Mouse (Mus musculus) midbrain, embryonic 12.5 days (tissue): ENCODE measurements around the gene Atg9b. TPM values are rescaled to one million over a fixed set of nuclear protein-coding genes. Genes with fewer than 3 reads are reported as not detected.
A peak's percentile ranks its signal among the peaks of the same experiment; 100 is the strongest.

Experiments used
- ATAC-seq: fragments of 200-750 bp; cut with Nextera tagmentation; 2 replicates; pipeline ENCODE4 v1.8.0; 2017; ENCODE audit warnings: low read depth, moderate TSS enrichment, moderate library complexity; ENCODE audit not compliant: low FRiP score
- H3K27ac ChIP-seq: fragments of 300-500 bp; sonication (generic); replicated peaks from 2 replicates; pipeline ENCODE4 v1.5.1; 2016; ENCODE audit warnings: mild to moderate bottlenecking
- H3K27me3 ChIP-seq: fragments of 300-500 bp; sonication (generic); 2 replicates; pipeline ENCODE4 v1.6.1; 2016; ENCODE audit warnings: mild to moderate bottlenecking
- H3K36me3 ChIP-seq: fragments of 300-500 bp; sonication (generic); 2 replicates; pipeline ENCODE4 v1.6.1; 2016
- H3K4me1 ChIP-seq: fragments of 300-500 bp; sonication (generic); 2 replicates; pipeline ENCODE4 v1.6.1; 2016
- H3K4me2 ChIP-seq: fragments of 300-500 bp; sonication (generic); replicated peaks from 2 replicates; pipeline ENCODE4 v1.6.1; 2016; ENCODE audit warnings: mild to moderate bottlenecking, moderate library complexity
- H3K4me3 ChIP-seq: fragments of 300-500 bp; sonication (generic); 2 replicates; pipeline ENCODE4 v1.5.1; 2016; ENCODE audit warnings: mild to moderate bottlenecking
- H3K9ac ChIP-seq: fragments of 300-500 bp; sonication (generic); replicated peaks from 2 replicates; pipeline ENCODE4 v1.6.1; 2016; ENCODE audit warnings: mild to moderate bottlenecking, moderate library complexity
- H3K9me3 ChIP-seq: fragments of 300-500 bp; sonication (generic); 2 replicates; pipeline ENCODE4 v1.6.1; 2016; ENCODE audit warnings: mild to moderate bottlenecking
- WGBS: fragments of 180-500 bp; shearing (Covaris S2); methylation state at CpG from one replicate; pipeline ENCODE4 v1.1.7; 2016; 5-methylcytosine and 5-hydroxymethylcytosine counted together
- polyA plus RNA-seq: library from polyadenylated mRNA; unstranded; fragments of >200 nt; fragmentation: Nextera tagmentation; extraction: Ambion mirVana; gene quantifications from 2 replicates; pipeline ENCODE4 v1.2.1, GENCODE M21; 2016

Atg9b gene
- polyA plus RNA-seq, 1 experiment from 2014 or later: 0.46 TPM

DNA sequence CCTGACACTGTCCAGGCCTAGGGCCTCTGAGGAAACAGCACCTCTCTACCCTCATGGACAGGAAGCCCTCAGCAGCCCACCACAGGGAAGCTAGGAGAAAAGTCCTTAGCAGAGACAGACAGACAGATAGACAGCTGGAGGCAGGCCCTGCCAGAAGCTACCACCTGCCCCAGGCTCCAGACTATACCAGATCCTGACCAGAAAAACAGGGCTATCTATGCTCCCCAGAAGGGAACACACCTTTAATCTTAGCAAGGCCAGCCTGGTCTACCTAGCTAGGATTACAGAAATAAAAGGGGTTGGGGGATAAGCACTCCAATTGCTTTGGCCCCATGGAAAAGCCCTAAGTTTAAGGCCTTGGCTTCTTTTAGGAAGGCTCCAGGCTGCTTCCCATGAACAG, 48.6 kb downstream of the Atg9b start:
- Histone ChIP-seq H3K4me3 (no peak overlapping the region), H3K9me3 (no peaks in the 10 kb centered on the region), H3K9ac (no peak overlapping the region), H3K27ac (peak overlapping the region; percentile 95), H3K36me3 (0 out of 2 replicates have a peak, but pooled peaks cover 4% of the 10 kb centered on the region), H3K4me2 (no peak overlapping the region; the same call in 1 of the 2 replicates), H3K4me1 (peaks cover 54% of the 10 kb centered on the region), H3K27me3 (peaks cover 23% of the 10 kb centered on the region)
- ATAC-seq: no peak

DNA sequence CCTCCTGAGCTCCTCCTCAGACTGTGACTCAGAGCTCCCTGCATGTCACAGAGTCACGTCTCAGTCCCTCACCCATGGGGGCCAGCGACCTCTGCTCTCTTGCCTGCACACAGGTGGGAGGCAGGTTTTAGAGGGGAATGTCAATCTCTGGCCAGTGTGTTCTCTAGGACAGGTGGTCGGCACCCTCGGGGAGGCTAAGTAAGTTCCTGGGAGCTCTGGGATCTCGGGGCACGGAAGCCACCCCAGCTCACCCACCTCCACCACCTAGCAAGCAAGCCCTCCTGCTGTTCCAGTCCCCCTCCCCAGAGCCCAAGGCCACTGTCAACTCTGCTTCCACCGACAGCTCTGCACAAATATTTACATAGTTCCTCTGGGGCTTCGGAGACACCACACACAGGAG, 49.0 kb downstream of the Atg9b start:
- H3K27me3 ChIP-seq: peaks cover 22% of the 10 kb centered on the region
- no peak for ATAC-seq
- peaks cover 52% of the 10 kb centered on the region for H3K4me1 ChIP-seq
- no peak overlapping the region for H3K9ac ChIP-seq
- H3K36me3 ChIP-seq: 0 out of 2 replicates have a peak, but pooled peaks cover 4% of the 10 kb centered on the region
- H3K4me2 ChIP-seq: no peak overlapping the region
- H3K9me3 ChIP-seq: no peaks in the 10 kb centered on the region
- 50% methylated on average over 8 of the region's 8 CpGs for WGBS
- H3K4me3 ChIP-seq: no peak overlapping the region
- peak overlapping the region; percentile 95 for H3K27ac ChIP-seq

DNA sequence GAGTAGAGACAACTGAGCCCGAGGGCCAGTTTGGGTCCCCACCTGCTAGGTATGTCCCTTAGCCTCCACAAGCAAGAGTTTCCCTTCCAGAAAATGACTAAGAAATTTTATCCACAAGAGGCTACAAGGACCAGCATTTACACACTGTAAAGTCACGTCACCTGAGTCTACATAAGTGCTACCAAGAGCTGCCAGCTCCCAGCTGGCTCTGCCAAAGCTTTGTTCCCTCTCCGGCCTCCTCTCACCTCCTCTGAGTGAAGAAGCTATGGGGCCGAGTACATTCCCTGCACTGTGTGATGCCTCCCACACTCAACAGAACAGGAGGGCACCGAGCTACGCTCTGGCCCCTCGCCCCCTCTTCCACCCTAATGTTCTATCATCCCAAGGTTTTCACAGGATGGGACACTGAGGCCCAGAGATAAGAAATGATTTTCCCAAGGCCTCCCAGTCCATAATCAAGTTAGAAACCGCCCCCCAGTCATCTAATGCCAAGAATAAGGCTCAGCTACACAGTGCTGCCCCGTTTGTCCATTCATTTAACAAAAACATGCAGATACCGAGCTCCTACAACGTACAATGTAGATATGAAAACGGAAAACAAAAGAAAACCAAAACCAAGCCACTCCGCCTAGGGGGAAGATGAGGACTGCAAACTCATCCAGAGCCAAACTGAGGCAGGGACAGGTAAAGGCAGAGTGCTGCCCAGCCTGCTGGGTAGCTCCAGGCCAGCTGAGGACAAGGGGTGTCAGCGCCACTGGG, 49.6 kb downstream of the Atg9b start:
- peaks cover 54% of the 10 kb centered on the region for H3K4me1 ChIP-seq
- no peak overlapping the region for H3K4me3 ChIP-seq

DNA sequence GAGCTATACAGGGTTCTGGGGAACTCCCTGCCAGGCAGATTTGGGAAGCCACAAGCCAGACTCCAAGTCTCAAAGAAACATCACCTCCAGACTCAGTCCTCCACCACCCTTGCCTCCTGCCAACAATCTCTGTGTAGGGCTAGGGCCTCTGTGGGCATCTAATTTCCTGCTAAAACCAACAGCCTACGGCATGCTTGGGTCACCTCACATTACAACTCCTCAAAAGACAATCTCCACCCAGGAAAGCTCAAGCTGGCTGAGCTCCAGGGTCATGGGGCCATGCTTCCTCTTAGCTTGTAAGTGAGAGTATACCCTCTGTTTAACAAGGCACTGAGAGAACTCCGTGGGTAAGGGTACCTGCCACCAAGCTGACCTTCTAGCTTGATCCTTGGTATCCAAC, 54.1 kb downstream of the Atg9b start:
- Histone ChIP-seq H3K4me2 (no peak overlapping the region), H3K27me3 (no peaks in the 10 kb centered on the region), H3K4me3 (no peak overlapping the region), H3K9me3 (no peaks in the 10 kb centered on the region), H3K9ac (no peak overlapping the region), H3K4me1 (peaks cover 41% of the 10 kb centered on the region), H3K27ac (peak overlapping the region; percentile 52; the same call in 1 of the 2 replicates), H3K36me3 (no peaks in the 10 kb centered on the region)
- 81% methylated on average over 2 of the region's 2 CpGs for WGBS
- no peak for ATAC-seq

More for the DNA sequence above, 49.6 kb downstream of the Atg9b start:
- no peak overlapping the region for H3K9ac ChIP-seq
- H3K27me3 ChIP-seq: peaks cover 16% of the 10 kb centered on the region
- ATAC-seq: no peak
- 80% methylated on average over 14 of the region's 14 CpGs for WGBS
- H3K4me2 ChIP-seq: no peak overlapping the region
- 0 out of 2 replicates have a peak, but pooled peaks cover 4% of the 10 kb centered on the region for H3K36me3 ChIP-seq
- peak overlapping the region; percentile 95 for H3K27ac ChIP-seq
- H3K9me3 ChIP-seq: no peaks in the 10 kb centered on the region

DNA sequence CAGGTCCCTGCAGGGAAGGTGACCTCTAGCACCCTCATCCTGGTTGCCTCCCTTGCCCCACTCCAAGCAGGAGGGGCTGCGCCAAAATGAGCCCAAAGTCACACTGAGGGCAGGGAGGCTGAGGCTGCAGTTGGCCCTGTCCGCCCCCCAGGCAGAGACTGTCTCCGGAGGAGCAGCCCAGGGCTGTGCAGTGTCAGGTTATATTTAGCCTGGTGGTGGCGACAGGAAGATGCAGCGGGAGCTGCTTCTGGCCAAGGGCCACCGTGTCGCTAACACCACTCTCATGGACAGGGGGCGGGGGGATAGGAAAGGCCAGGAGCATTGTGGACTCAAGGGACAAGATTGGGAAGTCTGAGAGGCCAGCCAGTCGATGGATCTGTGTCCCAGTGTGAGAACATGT, 54.6 kb downstream of the Atg9b start:
- H3K27ac ChIP-seq: peak overlapping the region; percentile 52; the same call in 1 of the 2 replicates
- H3K4me2 ChIP-seq: no peak overlapping the region
- H3K9ac ChIP-seq: 0 out of 2 replicates have a peak overlapping the region, but pooled peaks have one; percentile 24
- H3K4me3 ChIP-seq: no peak overlapping the region
- ATAC-seq: 0 out of 2 replicates have a peak, but pooled peaks have one; percentile 7
- no peaks in the 10 kb centered on the region for H3K36me3 ChIP-seq
- peaks cover 37% of the 10 kb centered on the region for H3K4me1 ChIP-seq
- no peaks in the 10 kb centered on the region for H3K9me3 ChIP-seq
- WGBS: 31% methylated on average over 9 of the region's 9 CpGs
- no peaks in the 10 kb centered on the region for H3K27me3 ChIP-seq

DNA sequence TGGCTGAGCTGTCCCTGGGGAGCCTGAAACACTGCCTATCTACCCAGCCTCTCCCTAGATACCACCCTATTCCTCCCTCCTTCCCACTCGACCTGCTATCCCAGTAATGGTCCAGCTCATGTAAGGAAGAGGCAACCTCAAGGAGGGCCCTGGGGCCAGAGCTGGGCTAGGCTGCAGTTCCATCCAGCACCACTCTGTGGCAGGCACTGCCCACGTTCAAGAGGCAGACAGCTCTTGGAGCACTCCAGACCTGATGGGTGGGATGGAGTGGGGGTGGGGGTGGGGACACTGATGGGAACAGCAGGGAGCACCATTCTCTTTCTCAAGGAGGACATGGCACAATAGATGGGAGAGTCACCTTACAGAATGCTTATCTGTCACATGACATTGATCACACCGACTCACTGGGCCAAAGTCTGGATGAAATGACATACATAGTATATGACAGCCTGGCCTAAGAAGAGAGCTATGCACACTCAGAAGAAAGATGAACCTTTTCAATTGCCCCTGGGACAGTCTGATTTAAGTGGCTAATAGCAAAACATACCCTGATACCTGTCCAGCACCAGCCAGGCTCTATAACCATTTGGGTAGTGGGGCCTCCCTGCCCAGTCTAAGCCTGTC, 55.9 kb downstream of the Atg9b start:
- H3K9ac ChIP-seq: no peak overlapping the region
- no peak overlapping the region for H3K4me2 ChIP-seq
- H3K4me3 ChIP-seq: no peak overlapping the region
- H3K4me1 ChIP-seq: peaks cover 25% of the 10 kb centered on the region
- H3K36me3 ChIP-seq: peaks cover 10% of the 10 kb centered on the region
- 18% methylated on average over 3 of the region's 3 CpGs for WGBS
- H3K9me3 ChIP-seq: no peaks in the 10 kb centered on the region
- H3K27ac ChIP-seq: peak overlapping the region; percentile 52; the same call in 1 of the 2 replicates
- peak; percentile 81 for ATAC-seq
- H3K27me3 ChIP-seq: no peaks in the 10 kb centered on the region

DNA sequence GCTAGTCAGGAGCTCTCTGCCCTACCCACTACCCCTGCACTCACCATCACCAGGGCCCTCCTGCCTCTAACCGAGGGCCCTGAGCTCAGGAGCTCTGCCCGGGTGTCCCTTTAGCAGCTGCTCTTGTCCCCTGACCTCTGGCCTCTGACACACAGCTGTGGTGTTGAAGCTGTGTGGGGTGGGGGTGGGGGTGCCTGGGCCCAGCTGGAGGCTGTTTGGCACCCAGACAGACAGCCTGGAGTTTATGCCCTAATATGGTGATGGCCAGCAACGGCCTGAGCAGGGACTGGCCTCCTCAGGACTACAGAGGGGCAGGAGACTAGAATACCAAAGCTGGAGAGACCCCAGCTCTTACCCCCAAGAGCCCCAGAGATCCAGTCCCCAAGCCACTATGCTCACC, 57.2 kb downstream of the Atg9b start:
- no peak for ATAC-seq
- WGBS: 51% methylated on average over 3 of the region's 3 CpGs
- Histone ChIP-seq H3K27me3 (no peaks in the 10 kb centered on the region), H3K4me1 (peaks cover 30% of the 10 kb centered on the region), H3K9ac (no peak overlapping the region), H3K27ac (no peak overlapping the region), H3K4me2 (no peak overlapping the region), H3K36me3 (peaks cover 12% of the 10 kb centered on the region), H3K4me3 (no peak overlapping the region), H3K9me3 (no peaks in the 10 kb centered on the region)

Other genes with a start within 250 kb of the Atg9b start
- gene Nupl2, start 227.2 kb downstream of the Atg9b start, polyA plus RNA-seq: 20.3 and 21.6 TPM in 2 replicates
- gene Kcnh2, start 40.5 kb downstream of the Atg9b start, polyA plus RNA-seq: 18.0 and 18.5 TPM in 2 replicates
- 7.1 and 9.2 TPM in 2 replicates for gene Nos3, start 27.3 kb downstream of the Atg9b start, polyA plus RNA-seq
- gene Abcb8, start 1.5 kb upstream of the Atg9b start, polyA plus RNA-seq: 47.1 and 48.0 TPM in 2 replicates
- 0.17 and 0.27 TPM in 2 replicates for gene Asic3, start 21.2 kb upstream of the Atg9b start, polyA plus RNA-seq
- 64.1 and 76.9 TPM in 2 replicates for gene Cdk5, start 31.4 kb upstream of the Atg9b start, polyA plus RNA-seq
- gene Slc4a2, start 31.7 kb upstream of the Atg9b start, polyA plus RNA-seq: 32.7 and 35.7 TPM in 2 replicates
- 102 and 116 TPM in 2 replicates for gene Fastk, start 53.1 kb upstream of the Atg9b start, polyA plus RNA-seq
- 31.8 and 35.4 TPM in 2 replicates for gene Tmub1, start 55.7 kb upstream of the Atg9b start, polyA plus RNA-seq
- gene Agap3, start 60.0 kb upstream of the Atg9b start, polyA plus RNA-seq: 60.4 and 64.6 TPM in 2 replicates
- 0.10 and 0.18 TPM in 2 replicates for gene Gbx1, start 135.1 kb upstream of the Atg9b start, polyA plus RNA-seq
- gene Asb10, start 148.8 kb upstream of the Atg9b start, polyA plus RNA-seq: 0.16 and 0.19 TPM in 2 replicates
- gene 4931409K22Rik, start 164.7 kb upstream of the Atg9b start, polyA plus RNA-seq: 0.06 and 0.09 TPM in 2 replicates
- 126 TPM in 2 replicates for gene Abcf2, start 185.3 kb upstream of the Atg9b start, polyA plus RNA-seq
- 18.3 and 22.1 TPM in 2 replicates for gene Chpf2, start 194.6 kb upstream of the Atg9b start, polyA plus RNA-seq
- 108 and 120 TPM in 2 replicates for gene Smarcd3, start 232.3 kb upstream of the Atg9b start, polyA plus RNA-seq